Mouse (Mus musculus): Measurements from ENCODE around the gene Ttc38. TPM values are rescaled to one million over a fixed set of nuclear protein-coding genes. Genes with fewer than 3 reads are reported as not detected.

Ttc38 gene
- polyA plus RNA-seq, 1 experiment = 12.6 TPM

DNA sequence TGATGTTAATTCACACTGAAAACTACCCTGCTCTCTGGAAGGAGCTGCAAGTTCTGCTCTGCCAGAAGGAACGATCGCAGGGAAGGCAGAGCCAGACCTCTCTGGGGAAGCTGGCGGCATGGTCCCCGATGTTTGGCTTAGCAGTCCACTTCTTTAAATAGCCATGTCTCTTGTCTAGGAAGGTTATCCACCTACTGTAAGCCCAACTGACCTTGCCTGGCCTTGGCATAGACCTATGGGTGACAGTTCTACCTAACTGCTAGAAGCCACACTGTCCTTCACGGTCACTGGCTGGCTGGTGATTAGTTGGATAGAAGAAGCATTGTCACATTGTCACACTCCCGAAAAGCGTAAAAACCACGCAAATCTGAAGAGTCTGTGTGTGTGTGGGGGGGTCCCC lies 33.4 kb upstream of the Ttc38 start:
- no peak overlapping the region for H3K27ac ChIP-seq (ENCODE audit: insufficient read depth, low read depth, low read length)
- no peak overlapping the region for H3K4me3 ChIP-seq (ENCODE audit: insufficient read depth, low read length)
- TF ChIP-seq POLR2A (IDR thresholded peaks at IDR 0.05; ENCODE audit: borderline replicate concordance, low read depth, low read length) (no peak), CTCF (IDR thresholded peaks at IDR 0.05; ENCODE audit: low read depth, low read length) (no peak)
- H3K4me1 ChIP-seq (ENCODE audit: control insufficient read depth, insufficient read depth, low read length) = no peaks in the 10 kb centered on the region

DNA sequence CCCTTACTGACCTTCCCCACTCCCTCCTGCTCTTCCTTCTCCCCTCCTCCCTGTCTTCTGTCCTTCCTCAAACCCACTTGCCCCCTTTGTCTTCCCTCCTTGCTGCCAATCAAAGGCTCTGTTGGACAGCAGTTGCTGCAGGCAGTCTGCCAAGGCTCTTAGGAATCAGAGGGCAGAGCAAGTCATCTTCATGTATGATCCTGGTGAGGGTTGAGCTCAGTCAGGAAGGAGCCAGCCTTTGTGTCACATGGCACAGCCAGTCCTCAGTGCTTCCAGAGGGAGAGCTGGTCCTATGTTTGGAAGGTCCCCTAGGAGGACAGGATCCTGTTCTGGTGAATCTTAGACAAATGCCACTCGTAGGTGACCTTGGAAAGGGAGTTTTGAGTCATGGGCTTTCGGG lies 29.2 kb upstream of the Ttc38 start:
- no peak overlapping the region for H3K27ac ChIP-seq (ENCODE audit: insufficient read depth, low read depth, low read length)
- H3K4me1 ChIP-seq (ENCODE audit: control insufficient read depth, insufficient read depth, low read length) = no peaks in the 10 kb centered on the region
- H3K4me3 ChIP-seq (ENCODE audit: insufficient read depth, low read length) = no peak overlapping the region
- TF ChIP-seq CTCF (IDR thresholded peaks at IDR 0.05; ENCODE audit: low read depth, low read length) = no peak
- TF ChIP-seq POLR2A (IDR thresholded peaks at IDR 0.05; ENCODE audit: borderline replicate concordance, low read depth, low read length) = no peak

DNA sequence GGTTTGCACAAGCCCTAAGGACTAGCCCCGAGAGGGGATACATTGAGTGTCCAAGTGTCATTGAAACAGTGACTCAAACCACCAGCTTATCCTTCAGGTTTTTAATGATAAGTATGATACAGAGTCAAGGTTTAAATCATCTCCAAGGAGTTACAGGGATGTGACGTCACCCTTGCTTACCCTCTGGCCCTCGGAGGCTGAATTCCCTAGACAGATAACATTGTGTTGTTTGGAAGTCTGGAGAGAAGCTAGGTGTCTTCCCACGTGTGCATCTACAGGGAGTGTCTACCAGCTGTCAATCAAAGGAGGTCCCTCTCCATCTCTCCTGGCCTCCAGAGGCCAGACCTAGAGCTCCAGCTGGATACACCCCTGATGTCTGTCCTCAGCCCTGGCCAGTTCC lies 25.2 kb upstream of the Ttc38 start:
- TF ChIP-seq POLR2A (IDR thresholded peaks at IDR 0.05; ENCODE audit: borderline replicate concordance, low read depth, low read length) (no peak), CTCF (IDR thresholded peaks at IDR 0.05; ENCODE audit: low read depth, low read length) (no peak)
- H3K4me1 ChIP-seq (ENCODE audit: control insufficient read depth, insufficient read depth, low read length) = peaks cover 5% of the 10 kb centered on the region; the same call in 1 of the 2 replicates
- no peak overlapping the region for H3K27ac ChIP-seq (ENCODE audit: insufficient read depth, low read depth, low read length)

DNA sequence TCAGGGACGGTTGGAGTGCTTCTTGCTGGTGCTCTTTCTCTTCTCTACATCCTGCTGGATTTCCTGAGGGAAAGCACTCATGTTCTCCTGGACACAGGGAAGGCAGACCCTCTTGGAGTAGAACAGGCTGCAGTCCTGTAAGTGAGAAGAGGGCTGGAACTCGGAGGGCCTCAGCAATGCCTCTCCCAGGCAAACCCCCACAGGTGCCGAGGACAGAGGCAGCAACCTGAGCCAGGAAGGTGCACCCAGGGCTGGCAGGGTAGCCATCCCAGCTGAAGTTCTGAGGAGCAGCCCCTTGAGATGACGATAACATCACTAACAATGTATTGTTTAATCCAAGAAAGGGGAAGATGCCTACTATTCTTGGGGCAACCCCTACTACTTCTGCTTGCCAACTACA lies 24.7 kb upstream of the Ttc38 start:
- no peak overlapping the region for H3K27ac ChIP-seq (ENCODE audit: insufficient read depth, low read depth, low read length)
- no peak overlapping the region for H3K4me3 ChIP-seq (ENCODE audit: insufficient read depth, low read length)
- TF ChIP-seq POLR2A (IDR thresholded peaks at IDR 0.05; ENCODE audit: borderline replicate concordance, low read depth, low read length) (no peak), CTCF (IDR thresholded peaks at IDR 0.05; ENCODE audit: low read depth, low read length) (no peak)
- peaks cover 5% of the 10 kb centered on the region; the same call in 1 of the 2 replicates for H3K4me1 ChIP-seq (ENCODE audit: control insufficient read depth, insufficient read depth, low read length)

More for the DNA sequence above, 25.2 kb upstream of the Ttc38 start:
- no peak overlapping the region for H3K4me3 ChIP-seq (ENCODE audit: insufficient read depth, low read length)

DNA sequence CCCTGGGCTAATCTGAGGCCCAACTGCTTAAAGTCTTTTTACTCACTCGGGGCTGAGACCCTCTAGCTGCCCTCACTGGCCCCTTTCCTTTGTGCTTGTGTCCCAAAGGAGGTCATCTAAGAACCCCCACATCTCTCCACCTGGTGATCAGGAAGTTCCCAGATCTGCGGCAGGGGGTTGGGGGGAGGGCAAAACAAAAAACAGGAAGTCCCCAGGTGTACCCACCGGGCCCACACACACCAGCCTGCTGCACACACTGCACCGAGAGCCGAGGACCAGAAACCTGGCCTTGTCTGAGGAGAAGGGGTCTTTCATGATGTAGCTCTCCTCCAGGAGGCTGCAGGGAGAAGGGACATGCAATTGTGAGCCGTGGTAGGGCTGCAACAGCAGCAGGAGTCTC lies 24.1 kb upstream of the Ttc38 start:
- H3K4me1 ChIP-seq (ENCODE audit: control insufficient read depth, insufficient read depth, low read length) = peaks cover 5% of the 10 kb centered on the region; the same call in 1 of the 2 replicates
- H3K27ac ChIP-seq (ENCODE audit: insufficient read depth, low read depth, low read length) = no peak overlapping the region
- no peak overlapping the region for H3K4me3 ChIP-seq (ENCODE audit: insufficient read depth, low read length)
- TF ChIP-seq CTCF (IDR thresholded peaks at IDR 0.05; ENCODE audit: low read depth, low read length) (no peak), POLR2A (IDR thresholded peaks at IDR 0.05; ENCODE audit: borderline replicate concordance, low read depth, low read length) (no peak)

DNA sequence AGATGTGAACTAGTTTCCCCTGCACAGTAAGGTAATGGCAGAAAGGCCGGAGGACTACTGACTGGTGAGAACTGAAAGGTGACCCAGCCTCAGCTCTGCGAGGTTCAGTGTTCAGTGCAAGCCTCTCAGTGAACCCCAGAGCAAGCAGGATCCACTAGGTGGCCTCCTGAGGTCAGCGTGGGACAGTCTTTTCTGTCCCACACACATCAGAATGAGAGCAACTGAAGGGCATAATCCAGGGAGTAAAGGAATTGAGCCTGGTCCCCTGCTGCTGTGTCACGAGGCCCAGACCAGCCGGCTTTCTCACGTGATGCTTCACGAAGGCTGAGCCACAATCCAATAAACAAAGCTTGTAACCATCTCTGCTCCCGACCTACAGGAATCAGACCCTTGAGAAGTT lies 23.7 kb upstream of the Ttc38 start:
- H3K4me1 ChIP-seq (ENCODE audit: control insufficient read depth, insufficient read depth, low read length) = peaks cover 5% of the 10 kb centered on the region; the same call in 1 of the 2 replicates
- no peak for TF ChIP-seq POLR2A (IDR thresholded peaks at IDR 0.05; ENCODE audit: borderline replicate concordance, low read depth, low read length)
- TF ChIP-seq CTCF (IDR thresholded peaks at IDR 0.05; ENCODE audit: low read depth, low read length) = no peak
- H3K27ac ChIP-seq (ENCODE audit: insufficient read depth, low read depth, low read length) = no peak overlapping the region
- no peak overlapping the region for H3K4me3 ChIP-seq (ENCODE audit: insufficient read depth, low read length)

DNA sequence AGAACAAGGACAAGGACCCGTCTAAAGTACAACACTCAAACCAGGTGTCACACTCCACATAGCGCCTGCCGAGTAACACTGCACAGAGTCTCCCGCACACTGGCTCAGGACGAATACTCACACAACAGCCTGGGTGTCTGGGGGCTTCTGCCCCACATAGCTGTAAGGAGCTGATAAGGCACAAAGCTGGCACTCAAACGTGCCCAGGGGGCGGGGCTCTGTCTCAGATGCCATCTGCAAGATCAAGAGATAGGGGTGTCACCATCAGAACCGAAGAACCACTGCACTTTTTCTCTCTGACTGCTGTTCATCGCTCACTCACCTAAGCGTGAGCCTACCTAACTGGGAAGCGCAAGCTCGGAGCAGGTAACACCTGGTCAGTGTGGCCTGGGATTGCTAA lies 23.0 kb upstream of the Ttc38 start:
- no peak overlapping the region for H3K4me3 ChIP-seq (ENCODE audit: insufficient read depth, low read length)
- no peak overlapping the region for H3K27ac ChIP-seq (ENCODE audit: insufficient read depth, low read depth, low read length)
- no peak for TF ChIP-seq CTCF (IDR thresholded peaks at IDR 0.05; ENCODE audit: low read depth, low read length)
- TF ChIP-seq POLR2A (IDR thresholded peaks at IDR 0.05; ENCODE audit: borderline replicate concordance, low read depth, low read length) = no peak
- H3K4me1 ChIP-seq (ENCODE audit: control insufficient read depth, insufficient read depth, low read length) = peaks cover 5% of the 10 kb centered on the region; the same call in 1 of the 2 replicates

DNA sequence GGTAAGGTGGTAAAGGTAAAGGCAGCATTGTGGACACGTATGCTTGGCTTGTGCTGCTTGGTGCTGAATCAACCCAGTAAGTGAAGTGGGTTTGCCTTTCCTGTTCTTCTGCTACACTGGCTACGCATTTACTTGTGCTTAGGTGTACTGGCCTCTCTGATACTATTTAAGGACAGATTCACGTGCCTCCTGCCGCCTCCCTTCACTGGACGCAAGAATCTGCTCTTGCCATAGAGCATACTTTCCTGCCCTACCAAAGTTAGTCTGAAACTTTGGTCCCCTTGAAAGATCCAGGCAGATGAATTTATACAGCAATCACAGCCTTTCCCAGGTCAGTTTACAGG lies 21.7 kb upstream of the Ttc38 start:
- no peak for TF ChIP-seq POLR2A (IDR thresholded peaks at IDR 0.05; ENCODE audit: borderline replicate concordance, low read depth, low read length)
- TF ChIP-seq CTCF (IDR thresholded peaks at IDR 0.05; ENCODE audit: low read depth, low read length) = no peak
- Histone ChIP-seq H3K27ac (ENCODE audit: insufficient read depth, low read depth, low read length) (no peak overlapping the region), H3K4me3 (ENCODE audit: insufficient read depth, low read length) (peak overlapping the region; percentile 70), H3K4me1 (ENCODE audit: control insufficient read depth, insufficient read depth, low read length) (peaks cover 5% of the 10 kb centered on the region; the same call in 1 of the 2 replicates)

DNA sequence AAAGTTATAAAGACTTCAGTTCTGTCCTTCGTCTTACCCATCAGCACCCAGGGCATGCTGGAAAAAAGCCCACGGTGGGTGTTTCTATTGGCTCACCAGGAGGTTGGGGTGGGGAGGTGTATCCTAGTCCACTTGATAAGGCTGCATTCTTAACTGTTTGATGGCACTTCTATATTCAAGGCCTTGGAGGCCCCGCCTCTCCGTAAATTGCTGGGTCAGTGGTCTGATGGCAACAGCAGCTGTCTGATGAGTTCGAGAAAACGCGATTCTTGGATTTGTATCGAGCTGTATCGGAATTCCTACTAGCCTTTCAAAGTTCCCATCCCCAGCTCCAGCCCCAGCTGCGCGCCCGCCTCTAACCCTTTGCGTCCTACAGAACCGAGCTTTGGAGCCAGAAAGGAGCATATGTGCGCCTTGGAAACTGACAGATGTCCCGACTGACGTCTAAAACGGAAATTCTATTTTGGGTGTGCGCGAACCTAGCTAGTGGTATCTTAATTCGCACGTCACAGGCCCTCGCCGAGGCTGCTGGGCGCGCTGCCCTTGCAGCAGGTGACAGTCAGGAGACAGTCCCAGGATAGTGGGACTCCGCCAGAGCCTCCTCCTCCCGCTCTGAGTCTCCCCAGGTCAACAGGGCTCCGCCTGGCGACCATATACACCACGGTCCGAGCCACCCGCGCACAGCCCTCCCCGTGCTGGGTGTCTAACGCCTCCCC lies 21.1 kb upstream of the Ttc38 start:
- TF ChIP-seq CTCF (IDR thresholded peaks at IDR 0.05; ENCODE audit: low read depth, low read length) (no peak), POLR2A (IDR thresholded peaks at IDR 0.05; ENCODE audit: borderline replicate concordance, low read depth, low read length) (no peak)
- Histone ChIP-seq H3K4me1 (ENCODE audit: control insufficient read depth, insufficient read depth, low read length) (peaks cover 5% of the 10 kb centered on the region; the same call in 1 of the 2 replicates), H3K27ac (ENCODE audit: insufficient read depth, low read depth, low read length) (peak overlapping the region; percentile 23), H3K4me3 (ENCODE audit: insufficient read depth, low read length) (peak overlapping the region; percentile 70)

DNA sequence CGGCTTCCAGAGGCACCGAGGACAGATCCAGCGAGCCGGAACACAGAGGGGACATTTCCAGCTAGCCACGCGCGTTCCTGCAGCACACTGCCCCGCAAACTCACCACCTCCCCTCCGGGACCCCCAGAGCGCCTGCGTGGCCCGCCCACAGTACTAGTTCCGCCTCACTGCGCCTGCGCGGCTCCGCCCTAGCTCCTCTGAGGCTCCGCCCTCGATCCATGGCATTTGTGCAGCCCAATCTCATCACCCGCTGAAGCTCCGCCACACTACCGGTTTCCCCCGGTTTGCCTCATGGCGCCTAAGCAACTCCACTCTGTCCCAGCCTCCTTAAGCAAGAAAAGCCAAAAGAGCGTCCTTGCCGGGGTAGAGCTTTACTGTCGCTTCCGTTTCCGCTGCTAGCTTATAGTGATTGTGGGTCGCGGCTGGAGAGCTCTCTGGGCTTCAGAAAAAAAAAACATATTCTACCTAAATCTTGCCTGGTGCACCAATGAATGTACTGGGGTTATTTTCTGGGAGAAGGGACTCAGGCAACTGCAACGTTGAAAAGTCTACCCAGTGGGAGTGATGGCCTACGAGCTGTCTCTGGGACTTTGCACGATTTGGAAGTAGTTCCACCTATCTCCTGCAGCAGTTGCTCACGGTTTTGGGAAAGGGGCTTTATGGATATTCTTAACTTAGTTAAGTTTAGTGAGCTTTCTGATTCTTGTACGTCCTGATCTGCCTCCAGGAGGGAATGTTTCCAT lies 20.4 kb upstream of the Ttc38 start, which contains the start of gene Cdpf1:
Cdpf1 (minus strand) TSS at position 163 of the 743 bp plus-strand sequence.
- TF ChIP-seq CTCF (IDR thresholded peaks at IDR 0.05; ENCODE audit: low read depth, low read length) (no peak), POLR2A (IDR thresholded peaks at IDR 0.05; ENCODE audit: borderline replicate concordance, low read depth, low read length) (no peak)
- Histone ChIP-seq H3K4me1 (ENCODE audit: control insufficient read depth, insufficient read depth, low read length) (peaks cover 5% of the 10 kb centered on the region; the same call in 1 of the 2 replicates), H3K4me3 (ENCODE audit: insufficient read depth, low read length) (peak within 1 kb of the TSS; percentile 70)

More for the DNA sequence above, 20.4 kb upstream of the Ttc38 start, which contains the start of gene Cdpf1:
- H3K27ac ChIP-seq (ENCODE audit: insufficient read depth, low read depth, low read length) = peak within 1 kb of the TSS; percentile 68
